Mouse (Mus musculus): ENCODE measurements around the gene Arhgef28. TPM values are rescaled to one million over a fixed set of nuclear protein-coding genes. Genes with fewer than 3 reads are reported as not detected.
A peak's percentile ranks its signal among the peaks of the same experiment; 100 is the strongest.
"Not testable (repeated sequence)": the region's sequence is repeated elsewhere in the genome, so short reads cannot be mapped to it uniquely, and the experiment has no call there.

Arhgef28 gene
- total RNA-seq, 4 experiments from 2014 or later, result 2.1 to 2.9 (median 2.7) TPM

GRCm38 (mm10) chr13:98077216-98077615 is 129.0 kb downstream of the Arhgef28 start:
- no peak for DNase-seq (ENCODE audit: low spot score in 2 of 2)

GRCm38 (mm10) chr13:98074871-98075270 is 131.4 kb downstream of the Arhgef28 start:
- DNase-seq (ENCODE audit: low spot score in 2 of 2), result peak; percentile 16 to 41

GRCm38 (mm10) chr13:98073190-98073589 is 133.0 kb downstream of the Arhgef28 start:
- DNase-seq (ENCODE audit: low spot score in 2 of 2), result no peak

- no peak for DNase-seq (ENCODE audit: low spot score in 2 of 2)
These were observed 135.8 kb downstream of the Arhgef28 start for GRCm38 (mm10) chr13:98070458-98070857.

GRCm38 (mm10) chr13:98069646-98070045 is 136.6 kb downstream of the Arhgef28 start:
- no peak for DNase-seq (ENCODE audit: low spot score in 2 of 2)

- no peak for DNase-seq (ENCODE audit: low spot score in 2 of 2)
These were observed 143.4 kb downstream of the Arhgef28 start for GRCm38 (mm10) chr13:98062843-98063242.

- DNase-seq (ENCODE audit: low spot score in 2 of 2), result not testable (repeated sequence)
These were observed 146.1 kb downstream of the Arhgef28 start for GRCm38 (mm10) chr13:98060121-98060520.

GRCm38 (mm10) chr13:98055194-98055593 is 151.0 kb downstream of the Arhgef28 start:
- DNase-seq (ENCODE audit: low spot score in 2 of 2), result no peak

- no peak for DNase-seq (ENCODE audit: low spot score in 2 of 2)
These were observed 165.6 kb downstream of the Arhgef28 start for GRCm38 (mm10) chr13:98040628-98041150.

GRCm38 (mm10) chr13:98038731-98039130 is 167.5 kb downstream of the Arhgef28 start:
- no peak for DNase-seq (ENCODE audit: low spot score in 2 of 2)

- DNase-seq (ENCODE audit: low spot score in 2 of 2), result no peak
These were observed 168.5 kb downstream of the Arhgef28 start for GRCm38 (mm10) chr13:98037693-98038092.

GRCm38 (mm10) chr13:98031642-98031960 is 174.6 kb downstream of the Arhgef28 start:
- DNase-seq (ENCODE audit: low spot score in 2 of 2), result no peak

- DNase-seq (ENCODE audit: low spot score in 2 of 2), result peak; percentile 60 to 69
These were observed 175.1 kb downstream of the Arhgef28 start for GRCm38 (mm10) chr13:98030959-98031641.

GRCm38 (mm10) chr13:98030041-98030440 is 176.2 kb downstream of the Arhgef28 start:
- no peak for DNase-seq (ENCODE audit: low spot score in 2 of 2)

GRCm38 (mm10) chr13:98028711-98029250 is 177.5 kb downstream of the Arhgef28 start:
- DNase-seq (ENCODE audit: low spot score in 2 of 2), result no peak

- DNase-seq (ENCODE audit: low spot score in 2 of 2), result peak; percentile 53 to 56
These were observed 178.5 kb downstream of the Arhgef28 start for GRCm38 (mm10) chr13:98027641-98028204.

- no peak for DNase-seq (ENCODE audit: low spot score in 2 of 2)
These were observed 179.1 kb downstream of the Arhgef28 start for GRCm38 (mm10) chr13:98027122-98027521.

GRCm38 (mm10) chr13:98025706-98026504 is 180.3 kb downstream of the Arhgef28 start:
- peak in 1 of 2 experiments; percentile 9 for DNase-seq (ENCODE audit: low spot score in 2 of 2)

GRCm38 (mm10) chr13:98025162-98025561 is 181.1 kb downstream of the Arhgef28 start:
- DNase-seq (ENCODE audit: low spot score in 2 of 2), result no peak

GRCm38 (mm10) chr13:98024680-98025079 is 181.6 kb downstream of the Arhgef28 start:
- no peak for DNase-seq (ENCODE audit: low spot score in 2 of 2)

- no peak for DNase-seq (ENCODE audit: low spot score in 2 of 2)
These were observed 184.3 kb downstream of the Arhgef28 start for GRCm38 (mm10) chr13:98021906-98022305.

GRCm38 (mm10) chr13:98018837-98019236 is 187.4 kb downstream of the Arhgef28 start:
- DNase-seq (ENCODE audit: low spot score in 2 of 2), result not testable (repeated sequence)
